Comparison of ENCODE assay signal across 15 mouse cellular contexts in the genomic region with DNA sequence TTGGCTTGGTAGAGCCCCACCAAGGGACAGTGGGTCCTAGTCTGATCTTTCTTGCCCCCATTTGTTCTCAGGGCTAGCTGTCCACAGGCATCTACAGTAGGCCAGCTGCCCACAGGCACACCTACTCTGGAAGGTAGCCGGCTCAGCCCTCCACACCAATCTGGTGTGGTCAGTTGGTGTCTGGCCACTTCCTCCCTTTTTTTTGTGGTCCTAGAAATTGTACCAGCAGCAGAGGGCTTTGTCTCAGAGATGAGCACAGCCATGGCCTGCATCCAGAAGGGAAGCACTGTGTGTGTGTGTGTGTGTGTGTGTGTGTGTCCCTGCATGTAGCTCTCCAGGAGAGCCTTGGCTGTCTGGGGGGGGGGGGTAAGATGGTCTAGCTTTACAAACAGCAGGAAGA.
A peak's percentile ranks its signal among the peaks of the same experiment; 100 is the strongest.
DNase-seq lines count a peak whose midpoint lies in the region; ATAC-seq and TF ChIP-seq lines count a peak whose summit lies in the region.
"Had no signal": no experiment of that assay in that cellular context is flagged by ENCODE, and none has a peak within 500 bp of the region (broad histone marks: within the 10 kb centered on the region; RNA-seq: fewer than 3 reads in every experiment).

No protein-coding gene starts in this region.

- WGBS in kidney, adult 2 months: 27% methylated on average over 1 of the region's 1 CpGs
- WGBS in kidney, embryonic 14.5 days: 58% methylated on average over 1 of the region's 1 CpGs

- DNase-seq in adrenal gland, postnatal 14 days: peak; percentile 54
- DNase-seq in adrenal gland, adult 8-10 months: no peak
- DNase-seq in kidney, adult 2 months: peak; percentile 34
- peak; percentile 55 for DNase-seq in lung, postnatal 10 days
- DNase-seq in lung, postnatal 4 days: no peak
- DNase-seq in cerebellum, postnatal 10 days: peak; percentile 42 to 62
- no peak for DNase-seq in layer of hippocampus, postnatal 25 days (ENCODE audit: extremely low spot score in 1 of 2, low spot score in 1 of 2)
- DNase-seq: gastrocnemius, postnatal 36 days; spleen, adult 18-20 months; thymus, postnatal 14 days had no signal

- no peak overlapping the region for H3K4me3 ChIP-seq in kidney, adult 2 months (ENCODE audit: insufficient read depth, low read depth, low read length)
- no peak overlapping the region for H3K4me3 ChIP-seq in kidney, embryonic 14.5 days (ENCODE audit: low read length)
- H3K4me3 ChIP-seq: forebrain, embryonic 12.5 days; limb, embryonic 15.5 days had no signal

- H3K36me3 ChIP-seq in kidney, adult 2 months (ENCODE audit: control insufficient read depth, insufficient read depth, low read length): no peaks in the 10 kb centered on the region
- no peaks in the 10 kb centered on the region for H3K36me3 ChIP-seq in kidney, embryonic 14.5 days (ENCODE audit: control insufficient read depth, insufficient read depth, low read length)
- H3K36me3 ChIP-seq: forebrain, embryonic 12.5 days; limb, embryonic 15.5 days had no signal

- no peak overlapping the region for H3K4me2 ChIP-seq in kidney, embryonic 14.5 days (replicated peaks; ENCODE audit: low read depth, low read length)
- H3K4me2 ChIP-seq: forebrain, embryonic 12.5 days; limb, embryonic 15.5 days had no signal

- H3K9ac ChIP-seq in kidney, embryonic 14.5 days (ENCODE audit: low read depth, low read length): no peak overlapping the region
- H3K9ac ChIP-seq: forebrain, embryonic 12.5 days; limb, embryonic 15.5 days had no signal

- peaks cover 65% of the 10 kb centered on the region for H3K4me1 ChIP-seq in kidney, adult 2 months (ENCODE audit: control insufficient read depth, insufficient read depth, low read length)
- H3K4me1 ChIP-seq in kidney, embryonic 14.5 days (ENCODE audit: control insufficient read depth, insufficient read depth, low read length): peaks cover 28% of the 10 kb centered on the region

- H3K27me3 ChIP-seq in kidney, adult 2 months (replicated peaks; ENCODE audit: control insufficient read depth, insufficient read depth, low read length): no peaks in the 10 kb centered on the region
- no peaks in the 10 kb centered on the region for H3K27me3 ChIP-seq in kidney, embryonic 14.5 days (ENCODE audit: control insufficient read depth, insufficient read depth, low read length)
- H3K27me3 ChIP-seq: limb, embryonic 15.5 days had no signal

- TF ChIP-seq CTCF in kidney, adult 2 months (conservative IDR thresholded peaks at IDR 0.05; ENCODE audit: insufficient read depth, insufficient read length, low read depth, low read length): no peak

- no peaks in the 10 kb centered on the region for H3K9me3 ChIP-seq in kidney, embryonic 14.5 days (ENCODE audit: control insufficient read depth, low read length)
- H3K9me3 ChIP-seq: forebrain, embryonic 12.5 days; limb, embryonic 15.5 days had no signal

- H3K27ac ChIP-seq in kidney, adult 2 months (ENCODE audit: insufficient read depth, low read depth, low read length): no peak overlapping the region
- H3K27ac ChIP-seq in kidney, embryonic 14.5 days (ENCODE audit: low read depth, low read length): no peak overlapping the region
- H3K27ac ChIP-seq: forebrain, embryonic 12.5 days; limb, embryonic 15.5 days had no signal

- no peak for ATAC-seq in kidney, embryonic 14.5 days (ENCODE audit: low FRiP score, low TSS enrichment)
- ATAC-seq: hindbrain, embryonic 16.5 days; midbrain, embryonic 16.5 days had no signal

- no peak for TF ChIP-seq POLR2A in kidney, adult 2 months (IDR thresholded peaks at IDR 0.05; ENCODE audit: low read depth, low read length)

Comparison
In these comparisons a context has a peak if more than half of its experiments do, and no peak if none do; other contexts are left out.
1. DNase-seq: peak in adrenal gland, postnatal 14 days (single experiment), kidney, adult 2 months (single experiment), lung, postnatal 10 days (single experiment) and cerebellum, postnatal 10 days (2 of 2); none in adrenal gland, adult 8-10 months (single experiment), lung, postnatal 4 days (0 of 2) and layer of hippocampus, postnatal 25 days (0 of 2).